Mouse (Mus musculus): Measurements from ENCODE around the gene Arl4d.

GRCm38 (mm10) chr11:101712811-101713210 is 47.5 kb downstream of the Arl4d start:
- TF ChIP-seq CTCF (IDR thresholded peaks at IDR 0.05; ENCODE audit: low read depth) (no peak), EP300 (optimal IDR thresholded peaks at IDR 0.05) (no peak)

Data from stomach, postnatal 0 days (tissue).